Mouse (Mus musculus) mammary gland, adult 2 months (tissue): ENCODE measurements around the gene Zhx3. TPM values are rescaled to one million over a fixed set of nuclear protein-coding genes. Genes with fewer than 3 reads are reported as not detected.

ENCODE experiments used
- polyA plus RNA-seq: library from polyadenylated mRNA; depleted of rRNA; stranded (reverse); fragments of >200 nt; gene quantifications from 2 replicates; pipeline ENCODE4 v1.2.3, GENCODE M21; 2012; ENCODE audit warnings: low replicate concordance; rRNA removed

Zhx3 gene
- polyA plus RNA-seq, result 9.1 and 10.2 TPM in 2 replicates

DNA sequence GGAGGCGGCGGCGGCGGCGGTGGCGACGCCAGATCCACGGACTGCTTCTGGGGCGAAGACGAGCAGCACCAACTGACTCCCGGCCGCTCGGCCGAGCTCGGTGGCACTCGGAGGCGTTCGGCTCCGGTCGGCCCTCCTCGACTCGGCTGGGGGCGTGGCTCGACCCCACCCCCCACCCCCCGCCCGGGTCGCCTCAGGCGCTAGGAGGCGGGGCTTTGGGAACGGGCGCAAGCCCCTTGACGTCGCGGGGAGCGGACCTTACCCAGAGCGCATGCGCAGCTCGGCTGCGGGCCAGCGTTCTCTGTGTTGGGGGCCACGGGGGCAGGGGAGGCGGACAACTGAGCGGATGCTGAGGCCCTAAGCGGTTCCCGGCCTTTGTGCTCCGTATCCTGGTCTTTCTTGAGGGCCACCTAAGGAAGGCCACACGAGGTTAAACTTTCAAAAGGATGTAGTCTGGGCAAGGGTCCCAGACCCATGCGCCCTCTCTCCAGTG is at the start of gene Zhx3:
Gene Zhx3 (minus strand): TSS at position 109 of the 493 bp plus-strand sequence.

DNA sequence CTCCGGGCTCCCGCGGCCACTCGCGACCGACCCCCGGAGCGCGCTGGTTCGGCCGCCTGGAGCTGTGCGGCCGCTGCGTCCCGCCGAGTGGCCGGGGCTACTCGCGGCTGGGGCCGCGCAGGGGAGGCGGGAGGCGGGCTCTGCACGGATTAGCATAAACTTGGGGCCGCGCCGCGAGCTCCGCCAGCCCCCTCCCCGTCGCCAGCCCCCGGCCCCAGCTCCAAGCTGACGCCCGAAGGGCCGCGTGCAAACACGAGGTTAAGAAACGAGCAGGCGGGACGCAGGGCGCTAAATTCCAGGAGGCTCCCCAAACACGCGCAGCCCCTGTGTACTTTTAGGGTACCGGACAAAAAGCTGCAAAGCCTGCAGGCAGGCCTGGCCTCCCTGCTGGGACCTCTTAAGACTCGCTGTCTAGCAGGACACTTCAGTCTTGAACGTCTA is 39.5 kb upstream of the Zhx3 start, which contains the start of gene Emilin3:
Gene Emilin3 (minus strand): TSS at position 98 of the 441 bp plus-strand sequence.

DNA sequence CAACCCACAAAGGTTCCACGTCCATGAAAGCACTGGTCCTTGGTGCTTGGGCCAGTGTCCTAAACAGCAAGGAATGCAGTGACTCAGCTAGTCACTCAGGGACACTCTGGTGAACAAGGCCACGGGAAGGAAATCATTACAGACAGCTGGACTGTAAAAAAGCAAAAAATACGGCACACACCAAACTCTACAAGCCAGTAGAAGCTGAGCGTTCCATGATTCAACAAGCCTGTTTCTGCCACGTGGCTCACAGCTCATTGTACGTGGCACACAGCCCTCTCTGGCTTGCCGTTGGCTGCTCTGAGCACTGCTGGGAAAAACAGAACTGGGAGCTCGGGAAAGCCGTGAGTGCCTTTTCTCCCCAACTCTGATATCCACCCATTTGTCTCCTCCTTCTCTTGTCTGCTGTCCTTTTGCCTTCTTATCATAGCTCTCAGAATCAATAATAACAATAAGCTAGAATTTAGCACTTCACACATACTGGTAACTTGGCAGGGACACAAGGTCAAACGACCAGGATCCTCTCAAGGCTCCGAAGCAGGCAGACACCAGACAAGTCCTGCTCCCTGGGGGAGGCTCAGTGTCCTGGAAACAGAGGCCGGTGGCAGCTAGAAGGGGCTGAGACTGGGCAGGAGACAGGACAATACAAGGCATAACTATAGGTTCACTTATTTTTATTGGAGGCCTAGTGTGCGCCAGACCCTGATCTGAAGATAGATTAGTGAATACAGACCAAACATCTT is 7.8 kb upstream of the Zhx3 start, which contains the start of gene Lpin3:
Gene Lpin3 (plus strand): TSS at position 218 of the 743 bp plus-strand sequence.

DNA sequence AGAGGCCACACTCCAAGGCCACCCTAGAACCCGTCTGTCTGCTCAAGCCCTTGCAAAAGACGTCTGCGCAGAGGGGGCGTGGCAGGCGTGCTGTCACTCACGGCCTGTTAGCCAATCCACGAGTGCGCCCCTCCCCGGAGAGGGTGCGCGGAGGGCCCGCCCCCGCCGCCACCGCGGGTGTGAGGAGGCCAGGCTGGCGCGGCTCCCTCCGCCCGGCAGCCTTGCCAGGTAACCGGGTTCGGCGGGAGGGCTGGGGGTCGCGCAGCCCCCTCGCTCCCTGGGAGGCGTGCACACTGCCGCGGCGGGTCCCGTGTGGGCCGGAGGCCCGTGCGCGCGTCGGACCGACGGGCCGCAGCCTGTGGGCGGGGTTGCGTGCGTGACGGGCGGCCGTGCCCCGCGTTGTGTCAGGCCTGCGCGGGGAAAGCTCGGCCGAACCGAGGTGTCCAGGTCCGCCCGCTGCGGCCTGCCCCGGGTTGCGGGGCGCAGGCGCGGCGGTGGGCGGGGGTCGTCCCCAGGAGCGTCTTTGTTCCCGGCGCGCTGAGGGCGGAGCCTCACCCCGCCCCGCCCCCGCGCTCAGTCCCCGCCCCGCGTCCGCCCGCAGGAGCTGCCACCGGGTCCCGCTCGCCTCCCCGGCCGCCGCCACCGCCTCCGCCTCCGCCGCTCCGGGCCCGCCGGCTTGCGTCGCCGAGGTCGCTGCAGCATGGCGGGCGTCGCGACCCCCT is 141.5 kb downstream of the Zhx3 start, which contains the start of gene Plcg1:
Gene Plcg1 (plus strand): TSS at position 184 of the 722 bp plus-strand sequence.

Other genes with a start within 250 kb of the Zhx3 start
- gene Top1, start 227.1 kb downstream of the Zhx3 start, polyA plus RNA-seq, result 7.4 and 21.9 TPM in 2 replicates
- gene Plcg1, start 141.7 kb downstream of the Zhx3 start, polyA plus RNA-seq, result 68.6 and 101 TPM in 2 replicates
- gene Lpin3, start 7.7 kb upstream of the Zhx3 start, polyA plus RNA-seq, result 7.1 and 9.1 TPM in 2 replicates
- 0.09 and 0.19 TPM in 2 replicates for gene Emilin3, start 39.3 kb upstream of the Zhx3 start, polyA plus RNA-seq
- gene Chd6, start 236.1 kb upstream of the Zhx3 start, polyA plus RNA-seq, result 10.1 and 11.5 TPM in 2 replicates